Mouse (Mus musculus) myocyte (in vitro differentiated cells): ENCODE measurements around the gene Iqschfp.

ENCODE experiments used
- MYOD1 ChIP-seq, 3 experiments: IDR thresholded peaks; one replicate each; pipeline ENCODE4 v1.6.1; 2011; ENCODE audit warnings: control low read depth in 2 of 3, low read depth in 2 of 3, mild to moderate bottlenecking in 2 of 3, moderate library complexity in 1 of 3; ENCODE audit not compliant: insufficient read length in 2 of 3, control insufficient read depth in 1 of 3
- POLR2A ChIP-seq: IDR thresholded peaks from one replicate; pipeline ENCODE4 v1.6.1; 2011; ENCODE audit warnings: low read depth, mild to moderate bottlenecking, control low read depth, moderate library complexity; ENCODE audit not compliant: insufficient read length
- REST ChIP-seq: IDR thresholded peaks from one replicate; pipeline ENCODE4 v1.6.1; 2011; ENCODE audit warnings: mild to moderate bottlenecking, control low read depth, moderate library complexity; ENCODE audit not compliant: insufficient read depth, insufficient read length
- TCF12 ChIP-seq: IDR thresholded peaks from one replicate; pipeline ENCODE4 v1.6.1; 2011; ENCODE audit warnings: mild to moderate bottlenecking, control low read depth; ENCODE audit not compliant: poor library complexity, insufficient read depth, severe bottlenecking
- USF1 ChIP-seq: IDR thresholded peaks from one replicate; pipeline ENCODE4 v1.6.1; 2011; ENCODE audit warnings: low read depth, mild to moderate bottlenecking, control low read depth, moderate library complexity

- TF ChIP-seq USF1 (no peak), TCF12 (no peak), POLR2A (no peak), MYOD1 (IDR thresholded peaks at IDR 0.05; ENCODE audit: control insufficient read depth in 1 of 3, insufficient read length in 2 of 3, low read depth in 2 of 3) (no peak), REST (no peak)
Observed at GRCm38 (mm10) chr3:68121338-68121737, 229.3 kb downstream of the Iqschfp start.
